Comparison of ENCODE assay signal across 28 mouse cellular contexts in genomic region chr15:98235442-98235841, GRCm38 (mm10). TPM values are rescaled to one million over a fixed set of nuclear protein-coding genes. Genes with fewer than 3 reads are reported as not detected.
DNase-seq lines count a peak whose midpoint lies in the region; ATAC-seq and TF ChIP-seq lines count a peak whose summit lies in the region.
"Had no signal": no experiment of that assay in that cellular context is flagged by ENCODE, and none has a peak within 500 bp of the region (broad histone marks: within the 10 kb centered on the region; RNA-seq: fewer than 3 reads in every experiment).

No protein-coding gene starts in this region.

- no peak overlapping the region for H3K9ac ChIP-seq in MEL (ENCODE audit: control insufficient read depth, low read depth, low read length, poor library complexity, severe bottlenecking)
- H3K9ac ChIP-seq in midbrain, embryonic 13.5 days (replicated peaks), result no peak overlapping the region
- H3K9ac ChIP-seq: embryonic facial prominence, embryonic 12.5 days; forebrain, embryonic 13.5 days; forebrain, embryonic 15.5 days; forebrain, postnatal 0 days had no signal

- H3K27ac ChIP-seq in MEL (ENCODE audit: control insufficient read depth, low read depth, low read length), result no peak overlapping the region
- no peak overlapping the region for H3K27ac ChIP-seq in midbrain, embryonic 13.5 days
- H3K27ac ChIP-seq: embryonic facial prominence, embryonic 10.5 days; embryonic facial prominence, embryonic 12.5 days; forebrain, embryonic 13.5 days; forebrain, embryonic 15.5 days had no signal

- peak; percentile 37; the same call in 1 of the 2 replicates for ATAC-seq in granulocyte monocyte progenitor cell, adult 5-6 weeks (replicated peaks; ENCODE audit: poor library complexity, severe bottlenecking)
- ATAC-seq in midbrain, embryonic 13.5 days, result no peak
- ATAC-seq: CD4-positive, CD25-positive, alpha-beta regulatory T cell, adult 4 months; forebrain, embryonic 13.5 days; forebrain, embryonic 15.5 days; forebrain, postnatal 0 days had no signal

- H3K27me3 ChIP-seq in MEL (ENCODE audit: control insufficient read depth in 1 of 2, insufficient read depth in 2 of 2, low read length in 2 of 2), result peaks cover 12% of the 10 kb centered on the region in 2 experiments
- no peaks in the 10 kb centered on the region for H3K27me3 ChIP-seq in midbrain, embryonic 13.5 days
- H3K27me3 ChIP-seq: forebrain, embryonic 13.5 days; forebrain, embryonic 15.5 days had no signal

- TF ChIP-seq CTCF in MEL (IDR thresholded peaks at IDR 0.05 in 2 of 3, conservative IDR thresholded peaks at IDR 0.05 in 1 of 3; ENCODE audit: control insufficient read depth in 1 of 3, insufficient read depth in 1 of 3, low read depth in 2 of 3, low read length in 3 of 3, poor library complexity in 1 of 3, severe bottlenecking in 1 of 3), result no peak

- H3K79me2 ChIP-seq in MEL (ENCODE audit: control insufficient read depth, insufficient read depth, low read length, poor library complexity), result no peaks in the 10 kb centered on the region

- no peak for TF ChIP-seq EP300 in MEL (IDR thresholded peaks at IDR 0.05; ENCODE audit: low read depth in 1 of 2, low read length in 2 of 2)

- no peak overlapping the region for H3K4me3 ChIP-seq in MEL (ENCODE audit: control insufficient read depth in 1 of 2, insufficient read depth in 1 of 2, low read depth in 2 of 2, low read length in 2 of 2)
- no peak overlapping the region for H3K4me3 ChIP-seq in midbrain, embryonic 13.5 days (replicated peaks)
- H3K4me3 ChIP-seq: embryonic facial prominence, embryonic 10.5 days; embryonic facial prominence, embryonic 12.5 days; forebrain, embryonic 13.5 days; forebrain, embryonic 15.5 days had no signal

- WGBS in midbrain, embryonic 13.5 days, result 94% methylated on average over 4 of the region's 4 CpGs

- H3K9me3 ChIP-seq in MEL (replicated peaks; ENCODE audit: insufficient read depth, low read length), result no peaks in the 10 kb centered on the region
- H3K9me3 ChIP-seq in midbrain, embryonic 13.5 days, result no peaks in the 10 kb centered on the region
- H3K9me3 ChIP-seq: embryonic facial prominence, embryonic 10.5 days; embryonic facial prominence, embryonic 12.5 days; forebrain, embryonic 15.5 days; G1E had no signal

- TF ChIP-seq RAD21 in MEL (IDR thresholded peaks at IDR 0.05; ENCODE audit: low read depth, low read length), result no peak

- H3K4me1 ChIP-seq in MEL (ENCODE audit: control insufficient read depth in 1 of 2, insufficient read depth in 2 of 2, low read length in 2 of 2), result no peaks in the 10 kb centered on the region
- no peaks in the 10 kb centered on the region for H3K4me1 ChIP-seq in midbrain, embryonic 13.5 days (replicated peaks)
- H3K4me1 ChIP-seq: embryonic facial prominence, embryonic 10.5 days; embryonic facial prominence, embryonic 12.5 days; forebrain, embryonic 13.5 days; forebrain, embryonic 15.5 days had no signal

- no peak for DNase-seq in MEL (ENCODE audit: low read depth, low spot score)
- no peak for DNase-seq in urinary bladder, postnatal 25 days (ENCODE audit: low spot score)
- no peak for DNase-seq in right cerebral cortex, postnatal 4 days
- DNase-seq: adrenal gland, adult 2 months; adrenal gland, postnatal 10 days; adrenal gland, postnatal 25 days; B cell, adult 2 months; cerebellum, adult 11 months; cerebellum, adult 18-20 months; cerebellum, adult 8-10 months; cerebellum, adult 9-11 months; cerebellum, postnatal 14 days; cerebellum, postnatal 36 days; forebrain, postnatal 0 days had no signal

- H3K36me3 ChIP-seq in MEL (ENCODE audit: control insufficient read depth in 1 of 2, insufficient read depth in 2 of 2, low read length in 2 of 2), result no peaks in the 10 kb centered on the region
- H3K36me3 ChIP-seq in midbrain, embryonic 13.5 days, result no peaks in the 10 kb centered on the region
- H3K36me3 ChIP-seq: embryonic facial prominence, embryonic 10.5 days; embryonic facial prominence, embryonic 12.5 days; forebrain, embryonic 15.5 days; G1E had no signal

- TF ChIP-seq POLR2A in MEL (IDR thresholded peaks at IDR 0.05; ENCODE audit: control insufficient read depth in 1 of 2, insufficient read depth in 1 of 2, low read depth in 1 of 2, low read length in 2 of 2, poor library complexity in 1 of 2), result no peak

- H3K4me2 ChIP-seq in midbrain, embryonic 13.5 days (replicated peaks), result no peak overlapping the region
- H3K4me2 ChIP-seq: embryonic facial prominence, embryonic 12.5 days; forebrain, embryonic 13.5 days; forebrain, embryonic 15.5 days had no signal

TF ChIP-seq in MEL, 35 proteins besides CTCF, POLR2A, EP300 and RAD21:
- TF ChIP-seq ZNF384 (IDR thresholded peaks at IDR 0.05; ENCODE audit: low read depth, low read length) (peak; percentile 62), MEF2A (IDR thresholded peaks at IDR 0.05; ENCODE audit: extremely low read depth, insufficient replicate concordance, low read depth, low read length, poor library complexity, severe bottlenecking) (no peak)

RNA-seq across cellular contexts. Expression of gene Olfr286, which starts 1.2 kb away (rescaled TPM):
- not detected in 2 replicates for total RNA-seq in MEL (2012; rRNA removed)
- polyA plus RNA-seq in MEL (2012; ENCODE audit: insufficient read depth in 1 of 2, insufficient read length in 2 of 2, low read depth in 1 of 2, low replicate concordance in 2 of 2, missing spikeins in 1 of 2), result under 1 TPM in 1 of 2 experiments, not detected in 1; 0.04 TPM
- total RNA-seq in granulocyte monocyte progenitor cell, adult 5-6 weeks (2014; fragmentation: Nextera tagmentation), result 0.36 TPM in 1 of 2 replicates, not detected in the other
- total RNA-seq in granulocyte monocyte progenitor cell, adult 5-6 weeks (2017), result 0.86 TPM in 1 of 2 replicates, not detected in the other
- not detected in 2 replicates for polyA plus RNA-seq in midbrain, embryonic 13.5 days (2015; fragmentation: Nextera tagmentation; extraction: Ambion mirVana)
- total RNA-seq: adrenal gland, adult 2 months; adrenal gland, postnatal 10 days; adrenal gland, postnatal 25 days; adrenal gland, postnatal 4 days; CH12.LX; forebrain, postnatal 0 days had no signal
- polyA plus RNA-seq: adrenal gland, adult 2 months; brain, embryonic 14.5 days; cortical plate, adult 2 months; embryonic facial prominence, embryonic 10.5 days; embryonic facial prominence, embryonic 12.5 days; embryonic facial prominence, embryonic 14.5 days; forebrain, embryonic 11.5 days; forebrain, embryonic 13.5 days; forebrain, embryonic 15.5 days; forebrain, postnatal 0 days; G1E had no signal

RNA-seq across cellular contexts. Expression of gene Olfr287, which starts 14.6 kb away (rescaled TPM):
- total RNA-seq in MEL (2012; rRNA removed), result not detected in 2 replicates
- not detected for polyA plus RNA-seq in MEL (2012; ENCODE audit: insufficient read depth in 1 of 2, insufficient read length in 2 of 2, low read depth in 1 of 2, low replicate concordance in 2 of 2, missing spikeins in 1 of 2)
- not detected in 2 replicates for total RNA-seq in granulocyte monocyte progenitor cell, adult 5-6 weeks (2014; fragmentation: Nextera tagmentation)
- total RNA-seq in granulocyte monocyte progenitor cell, adult 5-6 weeks (2017), result not detected in 2 replicates
- polyA plus RNA-seq in midbrain, embryonic 13.5 days (2015; fragmentation: Nextera tagmentation; extraction: Ambion mirVana), result 0.14 TPM in 1 of 2 replicates, not detected in the other
- total RNA-seq: adrenal gland, adult 2 months; adrenal gland, postnatal 10 days; adrenal gland, postnatal 25 days; adrenal gland, postnatal 4 days; CH12.LX; G1E had no signal
- polyA plus RNA-seq: adrenal gland, adult 2 months; brain, embryonic 14.5 days; CD4-positive, CD25-positive, alpha-beta regulatory T cell, adult 4 months; embryonic facial prominence, embryonic 10.5 days; embryonic facial prominence, embryonic 12.5 days; embryonic facial prominence, embryonic 14.5 days; forebrain, embryonic 11.5 days; forebrain, embryonic 13.5 days; forebrain, embryonic 15.5 days; G1E had no signal

RNA-seq across cellular contexts. Expression of gene Gm44579, which starts 14.7 kb away (rescaled TPM):
- not detected in 2 replicates for total RNA-seq in MEL (2012; rRNA removed)
- not detected for polyA plus RNA-seq in MEL (2012; ENCODE audit: insufficient read depth in 1 of 2, insufficient read length in 2 of 2, low read depth in 1 of 2, low replicate concordance in 2 of 2, missing spikeins in 1 of 2)
- not detected in 2 replicates for total RNA-seq in granulocyte monocyte progenitor cell, adult 5-6 weeks (2014; fragmentation: Nextera tagmentation)
- not detected in 2 replicates for total RNA-seq in granulocyte monocyte progenitor cell, adult 5-6 weeks (2017)
- polyA plus RNA-seq in midbrain, embryonic 13.5 days (2015; fragmentation: Nextera tagmentation; extraction: Ambion mirVana), result not detected in 2 replicates
- total RNA-seq: adrenal gland, adult 2 months; adrenal gland, postnatal 10 days; adrenal gland, postnatal 25 days; adrenal gland, postnatal 4 days; CH12.LX had no signal
- polyA plus RNA-seq: adrenal gland, adult 2 months; brain, embryonic 14.5 days; CD4-positive, CD25-positive, alpha-beta regulatory T cell, adult 4 months; cortical plate, adult 2 months; embryonic facial prominence, embryonic 10.5 days; embryonic facial prominence, embryonic 12.5 days; embryonic facial prominence, embryonic 14.5 days; forebrain, embryonic 11.5 days; forebrain, embryonic 13.5 days; forebrain, embryonic 15.5 days; G1E had no signal

RNA-seq across cellular contexts. Expression of gene H1fnt, which starts 21.7 kb away (rescaled TPM):
- total RNA-seq in MEL (2012; rRNA removed), result not detected in 2 replicates
- polyA plus RNA-seq in MEL (2012; ENCODE audit: insufficient read depth in 1 of 2, insufficient read length in 2 of 2, low read depth in 1 of 2, low replicate concordance in 2 of 2, missing spikeins in 1 of 2), result not detected
- not detected in 2 replicates for total RNA-seq in granulocyte monocyte progenitor cell, adult 5-6 weeks (2014; fragmentation: Nextera tagmentation)
- total RNA-seq in granulocyte monocyte progenitor cell, adult 5-6 weeks (2017), result not detected in 2 replicates
- polyA plus RNA-seq in midbrain, embryonic 13.5 days (2015; fragmentation: Nextera tagmentation; extraction: Ambion mirVana), result not detected in 2 replicates
- total RNA-seq: adrenal gland, adult 2 months; adrenal gland, postnatal 10 days; adrenal gland, postnatal 25 days; adrenal gland, postnatal 4 days; CH12.LX; forebrain, postnatal 0 days; G1E had no signal
- polyA plus RNA-seq: adrenal gland, adult 2 months; brain, embryonic 14.5 days; CD4-positive, CD25-positive, alpha-beta regulatory T cell, adult 4 months; cortical plate, adult 2 months; embryonic facial prominence, embryonic 10.5 days; embryonic facial prominence, embryonic 12.5 days; embryonic facial prominence, embryonic 14.5 days; forebrain, embryonic 11.5 days; forebrain, embryonic 13.5 days; forebrain, embryonic 15.5 days; forebrain, postnatal 0 days; G1E had no signal

RNA-seq across cellular contexts. Expression of gene Olfr288, which starts 40.1 kb away (rescaled TPM):
- not detected in 2 replicates for total RNA-seq in MEL (2012; rRNA removed)
- polyA plus RNA-seq in MEL (2012; ENCODE audit: insufficient read depth in 1 of 2, insufficient read length in 2 of 2, low read depth in 1 of 2, low replicate concordance in 2 of 2, missing spikeins in 1 of 2), result not detected
- total RNA-seq in granulocyte monocyte progenitor cell, adult 5-6 weeks (2014; fragmentation: Nextera tagmentation), result not detected in 2 replicates
- total RNA-seq in granulocyte monocyte progenitor cell, adult 5-6 weeks (2017), result not detected in 2 replicates
- not detected in 2 replicates for polyA plus RNA-seq in midbrain, embryonic 13.5 days (2015; fragmentation: Nextera tagmentation; extraction: Ambion mirVana)
- total RNA-seq: adrenal gland, adult 2 months; adrenal gland, postnatal 10 days; adrenal gland, postnatal 25 days; adrenal gland, postnatal 4 days; CH12.LX; forebrain, postnatal 0 days; G1E had no signal
- polyA plus RNA-seq: adrenal gland, adult 2 months; brain, embryonic 14.5 days; CD4-positive, CD25-positive, alpha-beta regulatory T cell, adult 4 months; embryonic facial prominence, embryonic 10.5 days; embryonic facial prominence, embryonic 12.5 days; embryonic facial prominence, embryonic 14.5 days; forebrain, embryonic 11.5 days; forebrain, embryonic 13.5 days; forebrain, embryonic 15.5 days; forebrain, postnatal 0 days; G1E had no signal
